Mouse (Mus musculus): ENCODE measurements around the gene Ankrd9. TPM values are rescaled to one million over a fixed set of nuclear protein-coding genes. Genes with fewer than 3 reads are reported as not detected.

Gene Ankrd9
- polyA plus RNA-seq, 1 experiment from 2014 or later = 7.0 TPM

DNA sequence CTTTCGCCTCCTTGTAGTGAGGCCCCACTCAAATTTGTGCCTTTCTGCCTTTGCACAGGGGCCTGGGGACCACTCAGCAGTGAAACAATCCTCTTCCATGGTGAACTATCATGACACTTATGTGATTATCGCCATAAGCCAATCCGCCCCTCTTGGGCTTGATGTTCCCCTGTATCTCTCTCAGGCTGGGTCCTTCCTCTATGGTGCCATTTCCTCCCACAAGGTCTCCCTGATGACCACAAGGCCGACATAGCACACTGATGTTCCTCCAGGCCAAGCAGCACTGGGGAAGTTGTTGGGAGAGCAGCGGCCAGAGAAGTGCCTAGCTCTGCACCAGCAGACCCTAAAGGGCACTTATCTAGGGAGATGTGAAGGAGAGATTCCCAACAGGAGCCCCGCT, 4.1 kb downstream of the Ankrd9 start:
- no peak overlapping the region for H3K4me2 ChIP-seq (ENCODE audit: low read length)
- peaks cover 6% of the 10 kb centered on the region for H3K4me1 ChIP-seq (ENCODE audit: control insufficient read depth, insufficient read depth, low read length)
- ATAC-seq = no peak
- H3K4me3 ChIP-seq (ENCODE audit: low read depth, low read length) = no peak overlapping the region
- no peak overlapping the region for H3K9ac ChIP-seq (ENCODE audit: low read depth, low read length)
- H3K9me3 ChIP-seq (replicated peaks; ENCODE audit: control insufficient read depth, low read length, poor library complexity, severe bottlenecking) = no peaks in the 10 kb centered on the region
- 89% methylated on average over 6 of the region's 6 CpGs for WGBS
- no peaks in the 10 kb centered on the region for H3K27me3 ChIP-seq (ENCODE audit: control insufficient read depth, insufficient read depth, low read depth, low read length)
- H3K27ac ChIP-seq (ENCODE audit: low read length) = no peak overlapping the region
- peaks cover 5% of the 10 kb centered on the region; the same call in 1 of the 2 replicates for H3K36me3 ChIP-seq (ENCODE audit: control insufficient read depth, insufficient read depth, low read length)

DNA sequence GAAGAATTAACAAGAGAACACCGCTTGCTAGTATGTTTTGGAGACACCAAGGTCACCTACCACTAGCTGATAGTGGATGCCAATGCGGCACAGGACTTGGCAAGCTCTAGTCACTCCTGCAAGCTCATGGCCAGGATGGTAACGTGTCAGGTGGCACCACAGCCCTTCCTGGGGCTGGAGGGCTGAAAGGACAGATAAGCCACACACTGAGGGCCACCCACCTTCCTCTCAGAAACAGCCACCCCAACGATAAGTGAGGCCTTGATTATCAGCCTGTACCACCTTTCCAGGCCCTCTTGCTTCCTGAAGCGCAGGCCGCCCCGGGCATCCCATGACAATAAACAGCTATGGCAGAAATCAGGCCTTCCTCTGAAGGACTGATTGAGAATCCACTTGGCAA, 4.5 kb downstream of the Ankrd9 start:
- no peak for ATAC-seq
- H3K36me3 ChIP-seq (ENCODE audit: control insufficient read depth, insufficient read depth, low read length) = peaks cover 9% of the 10 kb centered on the region

DNA sequence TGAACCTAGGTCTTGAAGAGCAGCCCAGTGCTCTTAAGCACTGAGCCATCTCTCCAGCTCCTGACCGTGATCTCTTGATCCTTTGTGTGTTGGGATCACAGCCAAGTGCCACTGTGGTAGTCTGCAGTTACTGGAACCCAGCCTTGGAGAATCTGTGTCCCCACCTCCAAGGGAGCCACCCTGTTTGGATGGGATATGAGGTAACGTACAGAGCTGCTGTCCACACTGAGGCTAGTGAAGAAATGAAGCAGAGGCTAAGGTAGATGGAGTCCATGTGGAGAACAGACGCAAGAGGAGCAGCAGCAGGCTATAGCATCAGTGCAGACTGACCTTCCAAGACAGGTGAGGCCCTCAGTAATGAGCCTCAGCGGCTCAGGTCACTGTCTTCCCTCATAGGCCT, 5.0 kb downstream of the Ankrd9 start:
- no peaks in the 10 kb centered on the region for H3K9me3 ChIP-seq (replicated peaks; ENCODE audit: control insufficient read depth, low read length, poor library complexity, severe bottlenecking)
- WGBS = 97% methylated on average over 4 of the region's 4 CpGs
- peaks cover 14% of the 10 kb centered on the region for H3K36me3 ChIP-seq (ENCODE audit: control insufficient read depth, insufficient read depth, low read length)

More for the DNA sequence above, 4.5 kb downstream of the Ankrd9 start:
- Histone ChIP-seq H3K27ac (ENCODE audit: low read length) (no peak overlapping the region), H3K27me3 (ENCODE audit: control insufficient read depth, insufficient read depth, low read depth, low read length) (no peaks in the 10 kb centered on the region), H3K4me3 (ENCODE audit: low read depth, low read length) (no peak overlapping the region), H3K4me1 (ENCODE audit: control insufficient read depth, insufficient read depth, low read length) (peaks cover 6% of the 10 kb centered on the region), H3K9me3 (replicated peaks; ENCODE audit: control insufficient read depth, low read length, poor library complexity, severe bottlenecking) (no peaks in the 10 kb centered on the region), H3K4me2 (ENCODE audit: low read length) (no peak overlapping the region), H3K9ac (ENCODE audit: low read depth, low read length) (no peak overlapping the region)
- 96% methylated on average over 7 of the region's 7 CpGs for WGBS

DNA sequence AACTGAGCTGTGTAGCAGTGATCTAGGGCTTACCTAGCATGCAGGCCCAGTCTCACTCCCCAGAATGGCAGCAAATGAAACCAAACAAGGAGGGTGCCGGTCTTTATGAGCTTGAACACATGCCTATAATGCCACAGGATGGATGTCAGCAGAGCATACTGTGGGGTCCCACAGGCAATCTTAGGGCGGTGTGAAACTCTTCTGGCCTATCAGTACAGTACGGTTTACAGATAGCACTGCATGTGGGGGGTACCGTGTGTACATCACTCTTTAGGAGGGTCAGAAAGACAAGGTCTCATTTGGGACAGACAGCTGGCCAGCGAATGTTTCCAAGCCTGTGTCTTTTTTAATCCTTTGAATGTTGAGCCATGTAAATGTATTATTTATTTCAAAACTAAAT, 6.9 kb downstream of the Ankrd9 start:
- Histone ChIP-seq H3K27me3 (ENCODE audit: control insufficient read depth, insufficient read depth, low read depth, low read length) (no peaks in the 10 kb centered on the region), H3K9me3 (replicated peaks; ENCODE audit: control insufficient read depth, low read length, poor library complexity, severe bottlenecking) (no peaks in the 10 kb centered on the region), H3K4me2 (ENCODE audit: low read length) (no peak overlapping the region), H3K9ac (ENCODE audit: low read depth, low read length) (no peak overlapping the region), H3K27ac (ENCODE audit: low read length) (no peak overlapping the region), H3K36me3 (ENCODE audit: control insufficient read depth, insufficient read depth, low read length) (peaks cover 24% of the 10 kb centered on the region), H3K4me3 (ENCODE audit: low read depth, low read length) (no peak overlapping the region), H3K4me1 (ENCODE audit: control insufficient read depth, insufficient read depth, low read length) (no peaks in the 10 kb centered on the region)
- ATAC-seq = no peak
- WGBS = 94% methylated on average over 5 of the region's 5 CpGs

More for the DNA sequence above, 5.0 kb downstream of the Ankrd9 start:
- no peak overlapping the region for H3K4me3 ChIP-seq (ENCODE audit: low read depth, low read length)
- H3K9ac ChIP-seq (ENCODE audit: low read depth, low read length) = no peak overlapping the region
- ATAC-seq = no peak
- no peak overlapping the region for H3K27ac ChIP-seq (ENCODE audit: low read length)
- no peak overlapping the region for H3K4me2 ChIP-seq (ENCODE audit: low read length)
- H3K4me1 ChIP-seq (ENCODE audit: control insufficient read depth, insufficient read depth, low read length) = peaks cover 6% of the 10 kb centered on the region
- no peaks in the 10 kb centered on the region for H3K27me3 ChIP-seq (ENCODE audit: control insufficient read depth, insufficient read depth, low read depth, low read length)

DNA sequence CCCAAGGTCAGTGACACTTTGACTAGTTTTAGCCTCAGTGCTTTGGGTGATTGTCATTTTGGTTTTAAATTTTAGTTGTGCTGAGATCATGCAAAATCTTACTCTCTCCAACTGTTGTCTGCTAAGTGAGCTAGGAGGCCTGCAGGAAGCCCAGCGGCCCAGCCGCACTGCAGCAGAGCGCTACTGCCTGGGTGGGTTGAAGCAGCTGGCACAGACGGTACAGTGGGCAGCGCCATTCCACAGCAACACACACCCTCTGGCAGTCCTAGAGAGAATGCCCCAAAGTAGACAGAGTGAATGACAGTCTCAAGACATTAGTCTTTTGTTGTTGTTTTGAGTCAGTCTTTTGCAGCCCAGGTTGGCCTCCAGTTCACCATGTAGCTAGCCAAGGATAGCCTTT, 8.4 kb downstream of the Ankrd9 start:
- Histone ChIP-seq H3K36me3 (ENCODE audit: control insufficient read depth, insufficient read depth, low read length) (peaks cover 27% of the 10 kb centered on the region), H3K27ac (ENCODE audit: low read length) (no peak overlapping the region), H3K4me1 (ENCODE audit: control insufficient read depth, insufficient read depth, low read length) (no peaks in the 10 kb centered on the region), H3K9ac (ENCODE audit: low read depth, low read length) (no peak overlapping the region), H3K4me3 (ENCODE audit: low read depth, low read length) (no peak overlapping the region), H3K4me2 (ENCODE audit: low read length) (no peak overlapping the region), H3K27me3 (ENCODE audit: control insufficient read depth, insufficient read depth, low read depth, low read length) (no peaks in the 10 kb centered on the region), H3K9me3 (replicated peaks; ENCODE audit: control insufficient read depth, low read length, poor library complexity, severe bottlenecking) (no peaks in the 10 kb centered on the region)
- ATAC-seq = no peak
- 99% methylated on average over 5 of the region's 5 CpGs for WGBS

DNA sequence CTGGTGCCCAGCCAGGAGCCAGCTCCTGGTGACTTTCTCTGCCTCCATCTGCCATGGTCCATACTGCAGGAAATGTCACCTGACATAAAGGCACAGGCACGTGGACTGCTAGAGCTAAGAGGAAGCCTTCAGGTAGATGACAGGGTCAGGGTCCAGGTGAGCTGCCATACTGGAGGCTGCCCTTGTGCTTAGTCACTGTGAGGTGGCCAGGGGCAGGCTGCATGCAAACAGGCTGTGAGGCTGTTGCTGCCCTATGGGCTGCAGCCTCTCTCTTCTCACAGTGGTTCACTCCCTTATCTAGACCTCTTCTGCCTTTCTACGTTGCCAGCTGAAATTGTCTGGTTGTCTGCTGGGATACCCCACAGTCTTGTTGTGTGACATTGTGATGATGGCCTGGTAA, 11.7 kb downstream of the Ankrd9 start:
- Histone ChIP-seq H3K27me3 (ENCODE audit: control insufficient read depth, insufficient read depth, low read depth, low read length) (no peaks in the 10 kb centered on the region), H3K4me3 (ENCODE audit: low read depth, low read length) (no peak overlapping the region), H3K4me2 (ENCODE audit: low read length) (no peak overlapping the region), H3K27ac (ENCODE audit: low read length) (no peak overlapping the region), H3K4me1 (ENCODE audit: control insufficient read depth, insufficient read depth, low read length) (no peaks in the 10 kb centered on the region), H3K36me3 (ENCODE audit: control insufficient read depth, insufficient read depth, low read length) (peaks cover 27% of the 10 kb centered on the region), H3K9ac (ENCODE audit: low read depth, low read length) (no peak overlapping the region), H3K9me3 (replicated peaks; ENCODE audit: control insufficient read depth, low read length, poor library complexity, severe bottlenecking) (no peaks in the 10 kb centered on the region)
- 94% methylated on average over 2 of the region's 2 CpGs for WGBS
- no peak for ATAC-seq

DNA sequence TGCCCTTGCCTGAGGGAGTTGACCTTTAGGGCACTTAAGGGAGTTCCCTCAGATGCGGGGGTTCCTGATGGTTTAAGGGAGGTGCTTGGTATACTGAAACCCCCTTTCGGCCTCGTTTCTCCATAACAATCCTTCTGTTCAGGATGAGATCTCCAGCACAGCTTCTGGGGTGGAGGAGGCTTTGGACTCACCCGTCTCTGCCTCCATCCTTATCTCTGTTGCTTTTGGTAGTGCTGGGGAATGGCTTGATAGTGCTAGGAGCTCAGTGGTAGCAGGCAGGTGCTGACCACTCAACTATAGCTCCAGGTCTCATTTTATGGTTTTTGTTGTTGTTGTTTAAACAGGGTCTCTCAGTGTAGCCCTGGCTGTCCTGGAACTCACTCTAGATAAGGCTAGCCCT, 12.8 kb downstream of the Ankrd9 start:
- H3K36me3 ChIP-seq (ENCODE audit: control insufficient read depth, insufficient read depth, low read length) = peaks cover 27% of the 10 kb centered on the region
- ATAC-seq = no peak
- H3K9me3 ChIP-seq (replicated peaks; ENCODE audit: control insufficient read depth, low read length, poor library complexity, severe bottlenecking) = no peaks in the 10 kb centered on the region
- H3K27me3 ChIP-seq (ENCODE audit: control insufficient read depth, insufficient read depth, low read depth, low read length) = no peaks in the 10 kb centered on the region
- H3K4me1 ChIP-seq (ENCODE audit: control insufficient read depth, insufficient read depth, low read length) = no peaks in the 10 kb centered on the region
- H3K4me2 ChIP-seq (ENCODE audit: low read length) = no peak overlapping the region
- WGBS = 85% methylated on average over 4 of the region's 4 CpGs
- no peak overlapping the region for H3K9ac ChIP-seq (ENCODE audit: low read depth, low read length)
- no peak overlapping the region for H3K27ac ChIP-seq (ENCODE audit: low read length)
- no peak overlapping the region for H3K4me3 ChIP-seq (ENCODE audit: low read depth, low read length)

DNA sequence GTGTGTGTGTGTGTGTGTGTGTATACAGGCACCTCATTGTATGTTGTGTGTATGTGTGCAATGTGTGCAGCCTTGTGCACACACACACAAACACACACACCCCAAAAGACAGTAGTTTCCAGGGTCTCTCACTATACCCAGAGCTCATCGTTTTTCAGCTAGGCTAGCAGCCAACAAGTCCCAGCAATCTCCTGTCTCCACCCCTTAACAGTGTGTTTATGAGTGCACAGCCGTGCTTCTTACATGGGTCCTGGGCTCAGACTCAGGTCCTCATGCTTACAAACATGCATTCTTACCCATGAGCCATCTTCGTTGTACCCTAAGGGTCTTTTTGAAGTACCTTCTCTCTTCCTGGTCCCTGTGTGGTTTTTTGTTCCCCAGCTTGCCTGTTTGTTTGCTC, 13.3 kb downstream of the Ankrd9 start:
- Histone ChIP-seq H3K9me3 (replicated peaks; ENCODE audit: control insufficient read depth, low read length, poor library complexity, severe bottlenecking) (no peaks in the 10 kb centered on the region), H3K36me3 (ENCODE audit: control insufficient read depth, insufficient read depth, low read length) (peaks cover 31% of the 10 kb centered on the region), H3K27ac (ENCODE audit: low read length) (no peak overlapping the region), H3K9ac (ENCODE audit: low read depth, low read length) (no peak overlapping the region), H3K27me3 (ENCODE audit: control insufficient read depth, insufficient read depth, low read depth, low read length) (no peaks in the 10 kb centered on the region), H3K4me1 (ENCODE audit: control insufficient read depth, insufficient read depth, low read length) (no peaks in the 10 kb centered on the region), H3K4me3 (ENCODE audit: low read depth, low read length) (no peak overlapping the region), H3K4me2 (ENCODE audit: low read length) (no peak overlapping the region)
- no peak for ATAC-seq
- WGBS = 79% methylated on average over 3 of the region's 3 CpGs

GRCm38 (mm10) chr12:110961973-110962372, 16.9 kb downstream of the Ankrd9 start:
- Histone ChIP-seq H3K9ac (ENCODE audit: low read depth, low read length) (no peak overlapping the region), H3K4me1 (ENCODE audit: control insufficient read depth, insufficient read depth, low read length) (no peaks in the 10 kb centered on the region), H3K4me3 (ENCODE audit: low read depth, low read length) (no peak overlapping the region), H3K27ac (ENCODE audit: low read length) (no peak overlapping the region), H3K27me3 (ENCODE audit: control insufficient read depth, insufficient read depth, low read depth, low read length) (no peaks in the 10 kb centered on the region), H3K9me3 (replicated peaks; ENCODE audit: control insufficient read depth, low read length, poor library complexity, severe bottlenecking) (no peaks in the 10 kb centered on the region), H3K36me3 (ENCODE audit: control insufficient read depth, insufficient read depth, low read length) (peaks cover 15% of the 10 kb centered on the region; the same call in 1 of the 2 replicates), H3K4me2 (ENCODE audit: low read length) (no peak overlapping the region)
- ATAC-seq = no peak
- 79% methylated on average over 2 of the region's 2 CpGs for WGBS
